Mouse (Mus musculus) left cerebral cortex, adult 2 months (tissue): ENCODE results near the gene Gmpr2. TPM values are rescaled to one million over a fixed set of nuclear protein-coding genes. Genes with fewer than 3 reads are reported as not detected.

ENCODE experiments used
- DNase-seq, 2 experiments: peaks; one replicate each; pipeline ENCODE4 v3.0.0; 2021 to 2022; ENCODE audit warnings: low spot score in 2 of 2, mixed read lengths in 1 of 2; ENCODE audit errors: extremely low spot score in 1 of 2
- H3K27ac ChIP-seq: fragments of 200-600 bp; 2 replicates; pipeline ENCODE4 v1.8.1; 2022
- H3K4me3 ChIP-seq: fragments of 200-600 bp; 2 replicates; pipeline ENCODE4 v1.8.1; 2022
- CTCF ChIP-seq: fragments of 200-600 bp; IDR thresholded peaks from 2 replicates; pipeline ENCODE4 v1.8.1; 2022; ENCODE audit warnings: antibody characterized with exemption, mild to moderate bottlenecking, moderate library complexity
- intact Hi-C: fragments of 180-260 bp; cut with DNase I; formaldehyde crosslinking; loops from one replicate; pipeline ENCODE4 v1.15.1; 2025
- total RNA-seq, 2 experiments: library from RNA; stranded (reverse); gene quantifications; 2 replicates each; pipeline ENCODE4 v1.2.3; 2021

Gene Gmpr2
- total RNA-seq, 2 experiments from 2014 or later: 21.1 to 23.2 TPM

DNA sequence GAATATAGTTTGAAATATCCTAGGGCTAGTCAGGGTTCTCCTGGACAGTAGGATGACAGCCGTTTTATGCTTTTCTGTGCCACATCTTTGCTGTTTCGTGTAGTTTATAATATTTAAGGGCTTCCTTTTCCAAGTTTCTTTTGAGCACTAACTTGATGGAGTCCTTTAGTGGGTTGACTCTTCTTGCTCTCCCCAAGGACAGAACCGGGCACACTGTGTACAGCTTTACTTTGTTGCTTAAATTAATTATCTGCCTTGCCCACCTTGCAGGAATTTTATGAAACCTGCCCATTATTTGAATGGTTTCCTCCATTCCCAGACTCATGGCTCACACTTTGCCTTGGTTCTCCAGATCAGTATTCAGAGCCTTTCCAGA is 10.4 kb downstream of the Gmpr2 start:
- H3K27ac ChIP-seq: peak overlapping the region; percentile 47
- no peak for DNase-seq
- H3K4me3 ChIP-seq: peak overlapping the region; percentile 68
- intact Hi-C loops: loop anchor here (1.0 kb wide), 1 partner anchor 61 kb away; no protein-coding TSS in a partner anchor
- TF ChIP-seq CTCF: no peak

GRCm38 (mm10) chr14:55689433-55689832 is 17.7 kb downstream of the Gmpr2 start:
- intact Hi-C loops: no loop called here
- no peak overlapping the region for H3K27ac ChIP-seq
- DNase-seq: no peak

DNA sequence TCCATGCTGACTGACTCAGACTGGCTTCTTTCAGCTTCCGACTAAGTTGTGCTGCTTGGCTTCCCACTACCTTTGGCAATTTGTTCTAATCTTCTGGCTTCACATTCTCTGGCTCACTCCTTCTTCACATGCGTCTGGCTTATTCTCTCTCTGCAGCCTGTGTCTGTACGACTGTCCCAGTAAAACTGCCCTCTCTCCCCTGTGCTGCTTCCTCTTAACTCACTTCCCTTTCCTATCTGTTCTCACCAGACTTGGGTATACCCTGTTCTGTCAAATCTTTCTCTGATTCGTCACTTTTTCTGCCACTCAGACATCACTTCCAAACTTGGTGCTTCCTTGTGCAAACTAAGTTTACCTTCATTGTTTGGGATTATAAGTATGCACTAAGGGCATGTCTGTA is 25.5 kb downstream of the Gmpr2 start:
- DNase-seq: no peak
- TF ChIP-seq CTCF: no peak
- intact Hi-C loops: no loop called here
- Histone ChIP-seq H3K27ac (no peak overlapping the region), H3K4me3 (no peak overlapping the region)

More at GRCm38 (mm10) chr14:55689433-55689832, 17.7 kb downstream of the Gmpr2 start:
- TF ChIP-seq CTCF: no peak
- H3K4me3 ChIP-seq: no peak overlapping the region

GRCm38 (mm10) chr14:55701131-55701530 is 29.4 kb downstream of the Gmpr2 start:
- Histone ChIP-seq H3K4me3 (no peak overlapping the region), H3K27ac (no peak overlapping the region)
- intact Hi-C loops: no loop called here
- DNase-seq: no peak
- no peak for TF ChIP-seq CTCF

- Histone ChIP-seq H3K4me3 (no peak overlapping the region), H3K27ac (no peak overlapping the region)
- intact Hi-C loops: no loop called here
- no peak for TF ChIP-seq CTCF
- no peak for DNase-seq
These were observed 31.0 kb downstream of the Gmpr2 start for GRCm38 (mm10) chr14:55702761-55703160.

- intact Hi-C loops: no loop called here
- DNase-seq: no peak
- no peak for TF ChIP-seq CTCF
- Histone ChIP-seq H3K27ac (no peak overlapping the region), H3K4me3 (no peak overlapping the region)
These were observed 34.4 kb downstream of the Gmpr2 start for GRCm38 (mm10) chr14:55706051-55706600.

GRCm38 (mm10) chr14:55707397-55707796 is 35.7 kb downstream of the Gmpr2 start:
- no peak overlapping the region for H3K4me3 ChIP-seq
- intact Hi-C loops: no loop called here
- no peak for DNase-seq
- no peak overlapping the region for H3K27ac ChIP-seq
- TF ChIP-seq CTCF: no peak

GRCm38 (mm10) chr14:55709509-55709908 is 37.8 kb downstream of the Gmpr2 start:
- Histone ChIP-seq H3K27ac (no peak overlapping the region), H3K4me3 (no peak overlapping the region)
- intact Hi-C loops: no loop called here
- TF ChIP-seq CTCF: no peak
- no peak for DNase-seq

DNA sequence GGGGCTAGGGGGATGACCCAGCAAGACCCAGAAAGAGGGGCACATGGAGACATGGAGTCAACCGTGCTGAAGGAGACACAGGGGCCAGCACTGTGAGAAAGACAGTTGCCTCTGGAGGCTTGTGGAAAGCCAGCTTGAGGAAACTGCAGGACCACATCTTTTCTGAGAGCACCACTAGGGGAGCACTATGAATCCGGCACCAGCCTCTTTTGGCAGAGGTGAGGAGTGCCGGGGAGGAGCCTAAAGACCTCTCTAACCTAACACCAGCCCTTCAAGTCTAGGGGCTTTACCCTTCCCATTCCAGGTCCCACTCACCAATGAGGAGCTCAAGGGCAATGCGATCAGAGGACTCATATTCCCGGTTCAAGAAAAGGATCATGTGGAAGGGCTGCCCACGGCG is 40.0 kb downstream of the Gmpr2 start:
- intact Hi-C loops: no loop called here
- DNase-seq: no peak
- no peak; the same call in 1 of the 2 replicates for TF ChIP-seq CTCF
- Histone ChIP-seq H3K27ac (no peak overlapping the region), H3K4me3 (no peak overlapping the region)

GRCm38 (mm10) chr14:55713007-55713728 is 41.4 kb downstream of the Gmpr2 start:
- H3K4me3 ChIP-seq: no peak overlapping the region
- no peak for DNase-seq
- H3K27ac ChIP-seq: no peak overlapping the region
- intact Hi-C loops: no loop called here
- no peak for TF ChIP-seq CTCF

- intact Hi-C loops: no loop called here
- TF ChIP-seq CTCF: no peak
- no peak for DNase-seq
These were observed 42.0 kb downstream of the Gmpr2 start, which contains the start of gene Tgm1 for GRCm38 (mm10) chr14:55713729-55714122. Gene Tgm1 (minus strand): TSS chr14:55713926.

DNA sequence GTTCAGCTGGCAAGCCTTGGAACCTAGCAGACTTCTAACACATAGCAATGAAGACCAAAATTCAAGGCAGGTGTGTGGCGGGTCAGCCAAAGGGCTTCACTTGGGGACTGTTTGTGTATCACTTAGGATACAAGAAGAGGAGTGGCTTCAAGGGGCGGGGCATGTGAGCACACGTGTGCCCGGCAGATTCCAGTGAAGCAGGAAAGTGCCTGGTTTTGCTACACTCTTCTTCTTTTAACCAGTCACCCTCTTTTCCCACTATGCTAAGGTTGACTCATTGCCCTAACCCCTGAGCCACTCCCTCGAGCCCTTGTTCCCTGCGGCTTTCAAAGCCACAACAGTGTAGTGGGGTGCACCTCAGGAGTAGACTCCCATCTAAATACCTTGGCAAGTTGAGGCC is 43.2 kb downstream of the Gmpr2 start:
- H3K4me3 ChIP-seq: no peak overlapping the region
- TF ChIP-seq CTCF: no peak
- no peak for DNase-seq
- no peak overlapping the region for H3K27ac ChIP-seq
- intact Hi-C loops: no loop called here

More at GRCm38 (mm10) chr14:55713729-55714122, 42.0 kb downstream of the Gmpr2 start, which contains the start of gene Tgm1:
- Histone ChIP-seq H3K4me3 (no peak within 1 kb of the TSS), H3K27ac (no peak within 1 kb of the TSS)

DNA sequence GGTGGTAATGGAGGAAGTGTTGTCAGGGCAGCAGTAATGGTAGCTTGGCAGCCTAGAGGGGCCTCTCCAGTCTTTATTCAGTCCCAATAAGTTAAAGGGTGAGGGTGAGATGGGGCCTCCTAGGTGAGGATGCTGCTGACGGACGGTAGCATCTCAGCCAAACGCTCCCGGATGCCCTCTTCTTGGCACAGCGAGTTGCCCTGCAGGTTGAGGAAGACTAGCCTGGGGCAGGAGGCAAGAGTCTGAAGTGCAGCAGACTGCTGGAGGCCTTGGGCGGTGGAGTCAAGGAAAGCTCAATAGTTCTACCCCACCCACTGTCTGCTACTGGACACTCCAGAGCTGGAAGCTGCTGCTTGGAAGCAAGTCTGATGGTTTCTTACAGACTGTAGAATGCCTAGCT is 44.5 kb downstream of the Gmpr2 start:
- TF ChIP-seq CTCF: no peak
- DNase-seq: no peak

More for the DNA sequence above, 44.5 kb downstream of the Gmpr2 start:
- Histone ChIP-seq H3K4me3 (no peak overlapping the region), H3K27ac (no peak overlapping the region)
- intact Hi-C loops: no loop called here
